17 mouse cellular contexts compared by ENCODE assay signal in the genomic region with DNA sequence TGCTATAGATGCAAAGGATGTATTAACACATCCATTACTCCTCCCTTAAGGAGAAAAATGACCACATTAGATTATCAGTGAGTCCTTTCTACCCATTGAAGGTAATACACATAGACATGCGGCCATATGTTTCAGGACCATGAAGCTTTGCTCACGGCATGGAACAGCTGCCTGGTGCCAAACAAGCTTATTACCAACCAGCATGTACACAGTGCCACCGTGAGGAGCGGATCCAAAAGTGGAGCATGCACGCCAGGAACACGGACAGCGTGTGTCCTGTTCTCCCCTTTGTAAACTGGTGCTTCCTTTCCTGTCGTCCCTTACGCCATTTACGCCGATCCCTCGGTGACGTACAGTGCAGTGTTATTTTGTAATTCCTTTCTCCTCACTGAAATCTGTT.
DNase-seq lines count a peak whose midpoint lies in the region; ATAC-seq and TF ChIP-seq lines count a peak whose summit lies in the region.
"Had no signal": no experiment of that assay in that cellular context is flagged by ENCODE, and none has a peak within 500 bp of the region (broad histone marks: within the 10 kb centered on the region; RNA-seq: fewer than 3 reads in every experiment).

No protein-coding gene starts in this region.

- ATAC-seq in liver, postnatal 0 days: no peak
- ATAC-seq: forebrain, embryonic 15.5 days; intestine, postnatal 0 days had no signal

- H3K9ac ChIP-seq in liver, postnatal 0 days (replicated peaks): no peak overlapping the region
- H3K9ac ChIP-seq: forebrain, embryonic 15.5 days; heart, embryonic 13.5 days had no signal

- H3K27ac ChIP-seq in layer of hippocampus, adult 2 months: no peak overlapping the region
- H3K27ac ChIP-seq in cerebellum, adult 2 months (ENCODE audit: insufficient read depth, low read length): no peak overlapping the region
- H3K27ac ChIP-seq in liver, postnatal 0 days (ENCODE audit: low read depth): no peak overlapping the region
- H3K27ac ChIP-seq: forebrain, embryonic 15.5 days; heart, embryonic 13.5 days had no signal

- peak; percentile 34; the same call in 1 of the 2 replicates for TF ChIP-seq CTCF in layer of hippocampus, adult 2 months (conservative IDR thresholded peaks at IDR 0.05)
- no peak for TF ChIP-seq CTCF in brain, embryonic 14.5 days (IDR thresholded peaks at IDR 0.05; ENCODE audit: borderline replicate concordance, extremely low read depth, insufficient read depth, insufficient read length)
- TF ChIP-seq CTCF in cerebellum, adult 2 months (IDR thresholded peaks at IDR 0.05; ENCODE audit: borderline replicate concordance, insufficient read depth, low read depth, low read length): peak; percentile 52; the same call in 1 of the 2 replicates
- no peak for TF ChIP-seq CTCF in liver, postnatal 0 days (IDR thresholded peaks at IDR 0.05; ENCODE audit: low read depth)

- no peak overlapping the region for H3K4me2 ChIP-seq in liver, postnatal 0 days (ENCODE audit: low read depth, low read length)
- H3K4me2 ChIP-seq: forebrain, embryonic 15.5 days; heart, embryonic 13.5 days had no signal

- H3K4me1 ChIP-seq in cerebellum, adult 2 months (ENCODE audit: control insufficient read depth, insufficient read depth, low read length): no peaks in the 10 kb centered on the region
- no peaks in the 10 kb centered on the region for H3K4me1 ChIP-seq in liver, postnatal 0 days (ENCODE audit: insufficient read depth)

- DNase-seq in layer of hippocampus, adult 2 months (ENCODE audit: low spot score in 2 of 2): no peak
- no peak for DNase-seq in layer of hippocampus, adult 8-10 months (ENCODE audit: low spot score in 2 of 2)
- peak; percentile 42 for DNase-seq in brain, embryonic 14.5 days (ENCODE audit: low read depth)
- peak; percentile 83 to 90 for DNase-seq in cerebellum, adult 2 months
- DNase-seq in retina, embryonic 14.5 days (ENCODE audit: low spot score): peak; percentile 12
- DNase-seq in liver, postnatal 0 days: no peak
- DNase-seq in spleen, postnatal 14 days (ENCODE audit: low spot score in 2 of 2): no peak
- DNase-seq: heart, postnatal 4 days; kidney, postnatal 10 days; lung, adult 2 months; lung, postnatal 36 days; right cerebral cortex, adult 18-20 months; thymus, adult 2 months had no signal

- H3K9me3 ChIP-seq in liver, postnatal 0 days (ENCODE audit: low read length): no peaks in the 10 kb centered on the region
- H3K9me3 ChIP-seq: forebrain, embryonic 15.5 days; heart, embryonic 13.5 days had no signal

- H3K27me3 ChIP-seq in cerebellum, adult 2 months (ENCODE audit: control insufficient read depth, insufficient read depth, low read length): no peaks in the 10 kb centered on the region
- H3K27me3 ChIP-seq in liver, postnatal 0 days (ENCODE audit: insufficient read depth, low read length): no peaks in the 10 kb centered on the region
- H3K27me3 ChIP-seq: forebrain, embryonic 15.5 days; heart, embryonic 13.5 days had no signal

- TF ChIP-seq EP300 in liver, postnatal 0 days (IDR thresholded peaks at IDR 0.05; ENCODE audit: low read depth): no peak

- H3K36me3 ChIP-seq in liver, postnatal 0 days (replicated peaks; ENCODE audit: insufficient read depth, low read length): no peaks in the 10 kb centered on the region
- H3K36me3 ChIP-seq: forebrain, embryonic 15.5 days; heart, embryonic 13.5 days had no signal

- 8% methylated on average over 13 of the region's 13 CpGs for WGBS in cerebellum, adult 2 months
- 88% methylated on average over 13 of the region's 13 CpGs for WGBS in liver, postnatal 0 days (ENCODE audit: insufficient replicate concordance)

- no peak overlapping the region for H3K4me3 ChIP-seq in layer of hippocampus, adult 2 months
- H3K4me3 ChIP-seq in cerebellum, adult 2 months (replicated peaks; ENCODE audit: insufficient read depth, low read depth, low read length): peak overlapping the region; percentile 6
- no peak overlapping the region for H3K4me3 ChIP-seq in liver, postnatal 0 days (ENCODE audit: low read depth, low read length)
- H3K4me3 ChIP-seq: erythroblast, embryonic 14.5 days; forebrain, embryonic 15.5 days; heart, embryonic 13.5 days had no signal

- TF ChIP-seq POLR2A in brain, embryonic 14.5 days (IDR thresholded peaks at IDR 0.05; ENCODE audit: borderline replicate concordance, extremely low read depth, insufficient read depth, insufficient read length, poor library complexity, severe bottlenecking): no peak
- no peak for TF ChIP-seq POLR2A in cerebellum, adult 2 months (IDR thresholded peaks at IDR 0.05; ENCODE audit: borderline replicate concordance, insufficient read depth, low read length)

Comparison
In these comparisons a context has a peak if more than half of its experiments do, and no peak if none do; other contexts are left out.
1. DNase-seq: peak in brain, embryonic 14.5 days (single experiment), cerebellum, adult 2 months (2 of 2) and retina, embryonic 14.5 days (single experiment); none in layer of hippocampus, adult 2 months (0 of 2), layer of hippocampus, adult 8-10 months (0 of 2), liver, postnatal 0 days (single experiment) and spleen, postnatal 14 days (0 of 2).
2. CTCF ChIP-seq: peak in layer of hippocampus, adult 2 months (single experiment) and cerebellum, adult 2 months (single experiment); none in brain, embryonic 14.5 days (single experiment) and liver, postnatal 0 days (single experiment).